Mouse (Mus musculus): ENCODE results near the gene L3mbtl3. TPM values are rescaled to one million over a fixed set of nuclear protein-coding genes. Genes with fewer than 3 reads are reported as not detected.

Gene L3mbtl3
- polyA plus RNA-seq, 1 experiment from 2014 or later = 23.3 TPM

DNA sequence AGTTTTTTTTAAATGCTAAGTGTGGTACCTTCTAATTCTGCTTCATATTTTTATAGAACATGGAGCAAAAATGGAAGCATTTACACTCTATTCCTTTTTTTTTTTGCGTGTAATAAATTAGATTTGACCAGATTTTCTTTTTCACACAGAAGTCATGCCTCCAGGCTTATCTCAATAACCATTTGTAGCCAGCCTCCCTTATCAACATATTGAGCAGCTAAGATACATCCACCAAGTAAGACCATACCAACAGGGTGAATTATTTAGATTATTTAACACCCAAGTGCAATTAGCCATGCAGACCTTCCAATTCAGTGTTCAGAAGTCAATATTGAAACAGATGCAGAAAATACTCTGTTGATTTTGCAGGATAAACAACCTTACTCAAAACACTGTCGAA lies 10.8 kb downstream of the L3mbtl3 start:
- Histone ChIP-seq H3K4me3 (no peak overlapping the region), H3K27me3 (no peaks in the 10 kb centered on the region), H3K36me3 (no peaks in the 10 kb centered on the region; the same call in 1 of the 2 replicates), H3K4me1 (no peaks in the 10 kb centered on the region), H3K9ac (no peak overlapping the region), H3K27ac (no peak overlapping the region), H3K9me3 (no peaks in the 10 kb centered on the region), H3K4me2 (no peak overlapping the region)
- no peak for ATAC-seq (ENCODE audit: insufficient number of reproducible peaks, low FRiP score, low TSS enrichment, low read depth)
- 91% methylated on average over 2 of the region's 2 CpGs for WGBS

DNA sequence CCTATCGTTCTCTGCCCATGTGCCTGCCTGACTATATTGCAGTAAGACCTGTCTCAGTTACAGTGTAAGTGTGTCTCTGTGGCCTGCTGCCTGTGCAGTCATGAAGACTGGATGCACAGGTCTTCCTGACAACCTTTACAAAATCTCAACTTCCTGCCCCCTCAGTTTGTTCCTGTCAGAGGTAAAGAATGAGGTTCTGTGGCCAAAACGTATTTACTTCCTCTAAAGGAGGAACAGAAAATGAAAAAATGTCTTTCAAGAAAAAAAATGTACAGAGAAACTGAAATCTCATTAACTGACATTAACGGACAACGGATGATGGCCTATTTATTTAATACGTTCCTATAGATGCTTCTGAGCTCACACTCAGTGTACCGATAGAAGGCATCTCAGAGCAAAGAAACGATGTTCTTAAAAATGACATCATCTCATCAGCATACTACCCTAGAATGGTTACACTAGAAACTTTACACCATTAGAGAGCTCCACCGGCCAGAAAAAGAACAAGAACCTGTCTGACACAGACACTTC lies 11.4 kb downstream of the L3mbtl3 start:
- Histone ChIP-seq H3K27me3 (no peaks in the 10 kb centered on the region), H3K9me3 (no peaks in the 10 kb centered on the region), H3K36me3 (no peaks in the 10 kb centered on the region; the same call in 1 of the 2 replicates), H3K27ac (no peak overlapping the region), H3K4me2 (no peak overlapping the region), H3K4me3 (no peak overlapping the region), H3K4me1 (no peaks in the 10 kb centered on the region), H3K9ac (no peak overlapping the region)
- no peak for ATAC-seq (ENCODE audit: insufficient number of reproducible peaks, low FRiP score, low TSS enrichment, low read depth)
- 72% methylated on average over 8 of the region's 8 CpGs for WGBS

DNA sequence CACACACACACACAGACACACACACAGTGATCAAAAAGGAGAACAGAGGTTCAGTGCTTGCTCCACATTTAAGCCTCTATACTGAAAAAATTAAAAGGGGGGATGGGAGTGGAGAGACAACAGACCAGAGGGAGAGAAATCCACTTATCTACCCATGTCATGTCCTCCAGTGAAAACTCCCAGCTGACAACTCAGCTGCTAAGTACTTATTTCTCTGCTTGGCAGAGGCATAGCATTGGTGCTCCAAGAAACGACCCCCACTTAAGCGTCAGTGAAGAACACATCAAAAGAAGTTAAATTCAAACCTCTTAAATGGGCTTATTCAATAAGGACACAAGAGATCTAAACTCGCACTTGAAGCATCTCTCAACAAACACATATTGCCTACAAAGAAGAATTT lies 12.2 kb downstream of the L3mbtl3 start:
- Histone ChIP-seq H3K36me3 (no peaks in the 10 kb centered on the region; the same call in 1 of the 2 replicates), H3K9me3 (no peaks in the 10 kb centered on the region), H3K4me1 (no peaks in the 10 kb centered on the region), H3K9ac (no peak overlapping the region), H3K4me2 (no peak overlapping the region), H3K4me3 (no peak overlapping the region), H3K27me3 (no peaks in the 10 kb centered on the region), H3K27ac (no peak overlapping the region)
- no peak for ATAC-seq (ENCODE audit: insufficient number of reproducible peaks, low FRiP score, low TSS enrichment, low read depth)
- 60% methylated on average over 3 of the region's 3 CpGs for WGBS

DNA sequence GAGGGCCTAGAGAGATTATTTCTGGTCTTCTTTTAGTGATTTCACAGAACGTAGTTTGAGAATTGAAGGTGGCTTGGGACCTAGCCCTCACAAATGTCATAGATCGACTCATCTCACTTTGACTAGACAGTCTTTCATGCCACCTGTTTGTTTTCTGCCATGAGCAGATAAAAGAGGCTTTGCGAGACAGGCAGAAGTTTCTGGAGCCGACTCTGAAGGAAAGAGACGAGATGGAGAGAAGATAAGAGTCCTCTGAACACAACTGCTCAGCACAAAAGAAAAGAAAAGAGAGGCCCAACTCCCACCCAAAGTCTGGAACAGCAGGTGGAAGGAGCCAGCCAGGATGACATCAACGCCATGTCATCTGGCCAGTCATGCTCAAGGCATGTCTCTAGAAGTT lies 17.0 kb downstream of the L3mbtl3 start:
- H3K4me3 ChIP-seq = no peak overlapping the region
- no peak overlapping the region for H3K27ac ChIP-seq
- H3K36me3 ChIP-seq = peaks cover 8% of the 10 kb centered on the region; the same call in 1 of the 2 replicates
- no peak overlapping the region for H3K9ac ChIP-seq
- 80% methylated on average over 6 of the region's 6 CpGs for WGBS
- no peaks in the 10 kb centered on the region for H3K27me3 ChIP-seq
- ATAC-seq (ENCODE audit: insufficient number of reproducible peaks, low FRiP score, low TSS enrichment, low read depth) = no peak
- H3K9me3 ChIP-seq = no peaks in the 10 kb centered on the region
- no peak overlapping the region for H3K4me2 ChIP-seq
- no peaks in the 10 kb centered on the region for H3K4me1 ChIP-seq

DNA sequence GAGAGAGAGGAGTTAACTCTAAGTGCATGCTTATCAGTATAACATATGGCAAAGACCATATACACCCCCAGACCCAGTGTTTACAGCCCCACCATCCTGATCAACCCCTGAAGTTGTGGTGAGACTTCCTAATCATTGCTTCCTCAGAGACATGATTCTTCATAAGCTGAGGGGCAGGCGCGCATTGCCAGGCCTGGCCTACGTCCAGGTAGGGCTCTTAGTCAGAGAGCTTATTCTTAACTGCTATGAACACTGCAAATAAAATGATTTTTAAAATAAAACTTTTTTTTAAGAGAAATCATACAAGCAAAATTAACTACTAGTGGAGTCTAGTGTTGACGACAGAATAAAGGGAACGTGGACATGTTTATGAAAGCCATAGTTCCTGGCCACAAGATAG lies 17.5 kb downstream of the L3mbtl3 start:
- no peak for ATAC-seq (ENCODE audit: insufficient number of reproducible peaks, low FRiP score, low TSS enrichment, low read depth)
- no peak overlapping the region for H3K27ac ChIP-seq
- H3K36me3 ChIP-seq = peaks cover 8% of the 10 kb centered on the region; the same call in 1 of the 2 replicates
- no peaks in the 10 kb centered on the region for H3K9me3 ChIP-seq
- 87% methylated on average over 5 of the region's 5 CpGs for WGBS
- no peak overlapping the region for H3K4me2 ChIP-seq
- H3K4me1 ChIP-seq = no peaks in the 10 kb centered on the region
- no peak overlapping the region for H3K9ac ChIP-seq
- no peak overlapping the region for H3K4me3 ChIP-seq
- no peaks in the 10 kb centered on the region for H3K27me3 ChIP-seq

DNA sequence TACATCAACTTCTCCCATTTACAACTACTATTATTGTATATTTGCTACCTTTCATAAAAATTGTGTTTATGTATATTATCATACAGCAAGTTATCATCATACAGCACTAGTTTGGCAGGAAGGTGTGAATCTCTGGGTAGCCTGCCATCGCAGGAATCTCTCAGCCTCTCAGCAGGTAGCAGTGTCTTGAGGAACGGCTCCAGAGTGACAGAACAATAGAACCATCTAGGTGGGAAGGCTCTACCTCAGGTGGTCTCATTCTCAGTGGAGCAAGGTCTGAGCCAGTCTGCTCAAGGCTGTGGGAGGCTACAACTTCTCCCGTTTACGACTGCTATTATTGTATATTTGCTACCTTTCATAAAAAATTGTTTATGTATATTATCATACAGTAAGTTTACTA lies 22.0 kb downstream of the L3mbtl3 start:
- H3K27me3 ChIP-seq = no peaks in the 10 kb centered on the region
- H3K36me3 ChIP-seq = peaks cover 14% of the 10 kb centered on the region
- 0 out of 2 replicates have a peak, but pooled peaks cover 4% of the 10 kb centered on the region for H3K4me1 ChIP-seq
- H3K4me2 ChIP-seq = no peak overlapping the region
- no peak overlapping the region for H3K27ac ChIP-seq
- WGBS = 77% methylated on average over 4 of the region's 4 CpGs
- ATAC-seq (ENCODE audit: insufficient number of reproducible peaks, low FRiP score, low TSS enrichment, low read depth) = no peak
- no peak overlapping the region for H3K9ac ChIP-seq
- H3K9me3 ChIP-seq = no peaks in the 10 kb centered on the region
- H3K4me3 ChIP-seq = no peak overlapping the region

DNA sequence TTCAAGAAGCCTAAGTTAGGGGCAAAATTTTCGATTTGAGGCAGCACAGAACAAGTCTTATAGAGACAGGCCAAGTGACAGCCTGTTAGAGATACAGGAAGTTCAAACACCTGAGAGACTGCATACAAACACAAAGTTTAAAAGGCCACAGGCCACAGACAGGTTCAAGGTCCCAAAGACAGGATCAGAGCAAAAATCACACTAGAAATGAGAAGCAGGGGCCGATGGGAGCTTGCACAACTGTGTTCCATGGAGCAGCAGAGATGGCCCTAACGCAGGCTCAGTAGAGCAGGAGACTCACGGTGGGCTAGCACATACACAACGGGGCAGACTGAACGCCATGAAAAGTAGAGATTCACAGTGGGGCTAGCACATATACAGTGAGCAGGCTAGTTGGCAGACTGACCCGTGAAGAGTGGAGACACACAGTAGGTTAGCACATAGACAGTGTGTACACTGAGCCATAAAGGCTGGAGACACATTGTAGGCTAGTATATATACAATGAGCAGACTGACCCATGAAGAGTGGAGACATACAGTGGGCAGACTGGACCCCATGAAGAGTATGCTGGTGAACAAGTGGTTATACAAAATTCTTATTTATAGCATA lies 24.5 kb downstream of the L3mbtl3 start:
- H3K4me2 ChIP-seq = no peak overlapping the region
- H3K9ac ChIP-seq = no peak overlapping the region
- no peaks in the 10 kb centered on the region for H3K9me3 ChIP-seq
- H3K36me3 ChIP-seq = peaks cover 23% of the 10 kb centered on the region
- H3K27me3 ChIP-seq = no peaks in the 10 kb centered on the region
- ATAC-seq (ENCODE audit: insufficient number of reproducible peaks, low FRiP score, low TSS enrichment, low read depth) = no peak
- H3K4me3 ChIP-seq = no peak overlapping the region
- WGBS = 87% methylated on average over 7 of the region's 7 CpGs
- no peak overlapping the region for H3K27ac ChIP-seq
- 0 out of 2 replicates have a peak, but pooled peaks cover 4% of the 10 kb centered on the region for H3K4me1 ChIP-seq

DNA sequence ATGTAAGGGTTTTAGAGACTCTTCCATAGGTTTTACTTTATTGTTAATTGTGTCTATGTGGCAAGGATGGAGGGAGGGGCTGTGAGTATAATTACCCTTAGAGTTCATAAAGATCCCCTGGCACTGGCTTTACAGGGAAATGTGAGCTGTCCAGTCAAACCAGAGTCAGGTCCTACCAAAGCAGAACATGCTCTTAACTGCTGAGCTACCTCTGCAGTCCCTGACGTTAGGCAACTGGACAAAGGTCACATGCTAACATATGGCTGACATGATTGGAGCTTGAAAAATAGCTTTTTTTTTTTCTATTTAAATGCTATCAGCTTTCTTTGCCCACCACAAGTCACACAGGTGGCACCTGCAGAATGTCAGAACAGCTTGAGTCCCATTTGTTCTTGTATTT lies 25.6 kb downstream of the L3mbtl3 start:
- no peaks in the 10 kb centered on the region for H3K9me3 ChIP-seq
- no peaks in the 10 kb centered on the region for H3K27me3 ChIP-seq
- H3K4me2 ChIP-seq = no peak overlapping the region
- 0 out of 2 replicates have a peak, but pooled peaks cover 4% of the 10 kb centered on the region for H3K4me1 ChIP-seq
- no peak overlapping the region for H3K4me3 ChIP-seq
- H3K36me3 ChIP-seq = peaks cover 15% of the 10 kb centered on the region
- 44% methylated on average over 1 of the region's 1 CpGs for WGBS
- no peak overlapping the region for H3K27ac ChIP-seq
- ATAC-seq (ENCODE audit: insufficient number of reproducible peaks, low FRiP score, low TSS enrichment, low read depth) = no peak
- no peak overlapping the region for H3K9ac ChIP-seq

DNA sequence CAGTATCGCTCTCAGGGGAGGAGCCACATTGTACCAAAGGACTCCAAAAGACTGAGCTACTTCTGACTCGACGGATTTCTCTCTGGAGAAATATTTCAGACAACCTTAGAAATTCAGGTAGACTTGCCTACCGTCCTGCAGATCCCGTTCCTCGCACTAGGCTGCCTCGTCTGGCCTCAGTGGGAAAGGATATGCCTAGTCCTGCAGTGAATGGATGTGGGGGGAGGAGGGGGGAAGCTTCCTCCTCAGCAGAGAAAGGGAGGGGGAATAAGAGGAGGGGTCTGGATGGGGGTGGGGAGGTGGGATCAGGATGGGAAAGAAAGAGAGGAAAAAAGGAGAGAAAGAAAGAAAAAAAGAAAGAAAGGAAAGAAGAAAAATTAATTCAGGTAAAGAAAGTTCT lies 28.2 kb downstream of the L3mbtl3 start:
- H3K36me3 ChIP-seq = peaks cover 25% of the 10 kb centered on the region
- H3K9ac ChIP-seq = no peak overlapping the region
- no peak for ATAC-seq (ENCODE audit: insufficient number of reproducible peaks, low FRiP score, low TSS enrichment, low read depth)
- H3K4me1 ChIP-seq = 0 out of 2 replicates have a peak, but pooled peaks cover 4% of the 10 kb centered on the region
- H3K27ac ChIP-seq = no peak overlapping the region
- H3K4me2 ChIP-seq = no peak overlapping the region
- H3K27me3 ChIP-seq = no peaks in the 10 kb centered on the region
- no peak overlapping the region for H3K4me3 ChIP-seq
- WGBS = 48% methylated on average over 7 of the region's 7 CpGs
- H3K9me3 ChIP-seq = no peaks in the 10 kb centered on the region

DNA sequence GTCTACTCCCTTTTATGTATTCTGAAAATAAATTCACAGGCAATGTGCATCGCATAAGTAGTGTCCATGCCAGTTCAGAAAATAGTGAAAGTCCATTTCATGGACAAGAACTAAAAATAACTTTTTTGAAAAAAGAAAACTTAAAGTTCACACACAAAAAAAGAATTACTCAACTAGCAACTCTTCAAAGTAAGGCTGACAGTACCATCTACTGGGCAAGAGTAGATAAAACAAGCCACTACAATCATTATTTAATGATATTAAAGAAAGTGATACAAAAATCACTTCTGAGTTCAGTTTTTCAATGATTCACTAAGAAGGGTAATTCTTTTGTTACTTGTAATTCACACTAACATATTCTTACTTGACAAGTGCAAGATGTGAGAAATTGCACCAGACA lies 29.9 kb downstream of the L3mbtl3 start:
- H3K27ac ChIP-seq = no peak overlapping the region
- WGBS = 77% methylated on average over 1 of the region's 1 CpGs

DNA sequence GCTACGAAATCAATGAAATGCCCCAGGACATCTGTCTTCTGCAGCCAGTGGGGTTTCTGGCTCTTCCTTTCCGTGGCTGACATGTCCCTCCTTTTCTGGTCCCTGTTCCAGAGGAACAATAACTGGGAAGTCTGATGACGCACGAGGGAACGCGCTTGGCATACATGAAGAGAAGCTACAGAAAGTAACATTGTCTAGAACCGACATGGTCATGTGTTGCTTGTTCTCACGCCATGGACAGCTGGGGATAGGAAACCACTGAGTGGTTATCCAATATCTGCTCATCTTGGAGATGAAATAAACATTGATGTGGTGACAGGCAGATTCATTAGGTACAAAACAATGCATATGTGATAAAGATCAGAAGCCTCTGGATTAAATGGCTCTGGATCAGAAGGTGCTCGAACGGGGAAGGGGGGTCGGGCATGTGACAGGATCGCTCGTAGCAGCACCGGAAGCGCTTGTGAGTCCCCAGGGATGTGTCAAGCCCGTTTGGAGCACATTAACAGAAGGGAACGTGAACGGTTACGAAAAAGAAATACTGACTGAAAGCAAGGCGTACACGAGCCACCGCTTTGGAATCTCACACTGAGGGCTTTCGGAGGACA lies 37.8 kb downstream of the L3mbtl3 start:
- H3K27me3 ChIP-seq = no peaks in the 10 kb centered on the region
- no peak overlapping the region for H3K9ac ChIP-seq
- no peak overlapping the region for H3K27ac ChIP-seq
- H3K4me2 ChIP-seq = no peak overlapping the region
- H3K9me3 ChIP-seq = no peaks in the 10 kb centered on the region
- H3K36me3 ChIP-seq = peaks cover 69% of the 10 kb centered on the region
- no peak for ATAC-seq (ENCODE audit: insufficient number of reproducible peaks, low FRiP score, low TSS enrichment, low read depth)
- no peak overlapping the region for H3K4me3 ChIP-seq
- no peaks in the 10 kb centered on the region for H3K4me1 ChIP-seq
- WGBS = 76% methylated on average over 23 of the region's 23 CpGs

More for the DNA sequence above, 29.9 kb downstream of the L3mbtl3 start:
- Histone ChIP-seq H3K9ac (no peak overlapping the region), H3K4me2 (no peak overlapping the region), H3K4me3 (no peak overlapping the region), H3K36me3 (peaks cover 36% of the 10 kb centered on the region), H3K9me3 (no peaks in the 10 kb centered on the region), H3K27me3 (no peaks in the 10 kb centered on the region), H3K4me1 (0 out of 2 replicates have a peak, but pooled peaks cover 1% of the 10 kb centered on the region)
- ATAC-seq (ENCODE audit: insufficient number of reproducible peaks, low FRiP score, low TSS enrichment, low read depth) = no peak

DNA sequence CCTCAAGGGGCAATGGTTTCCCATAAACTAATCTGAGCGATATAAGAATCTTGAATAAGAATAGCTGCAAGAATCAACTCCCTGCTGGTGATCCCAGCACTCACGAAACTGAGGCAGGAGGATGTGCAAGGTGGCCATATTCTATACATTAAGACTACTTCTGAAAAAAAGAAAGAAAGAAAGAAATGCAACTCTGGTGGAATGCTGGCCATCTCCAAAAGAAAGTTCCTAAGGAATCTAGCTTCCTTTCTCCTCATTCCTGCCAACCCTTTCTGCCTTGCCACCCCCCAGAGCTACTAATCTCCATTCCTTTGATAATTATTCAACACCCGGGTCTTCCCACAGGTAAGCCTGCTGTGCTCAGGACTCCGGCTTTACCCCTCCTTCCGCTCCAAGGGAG lies 41.8 kb downstream of the L3mbtl3 start:
- WGBS = 62% methylated on average over 5 of the region's 5 CpGs
- no peak overlapping the region for H3K4me3 ChIP-seq
- no peaks in the 10 kb centered on the region for H3K9me3 ChIP-seq
- H3K36me3 ChIP-seq = peaks cover 40% of the 10 kb centered on the region
- no peak overlapping the region for H3K27ac ChIP-seq
- no peaks in the 10 kb centered on the region for H3K4me1 ChIP-seq
- H3K27me3 ChIP-seq = no peaks in the 10 kb centered on the region
- ATAC-seq (ENCODE audit: insufficient number of reproducible peaks, low FRiP score, low TSS enrichment, low read depth) = no peak
- H3K4me2 ChIP-seq = no peak overlapping the region
- no peak overlapping the region for H3K9ac ChIP-seq

Measured in limb, embryonic 15.5 days (tissue).